Mouse (Mus musculus): ENCODE results near the gene Zfp648. TPM values are rescaled to one million over a fixed set of nuclear protein-coding genes. Genes with fewer than 3 reads are reported as not detected.

Gene Zfp648
- 0.27 TPM in 1 of 2 replicates, not detected in the other for total RNA-seq (2021)
- long read RNA-seq = 0 reads

- DNase-seq = no peak
Measured at GRCm38 (mm10) chr1:154200955-154201722, at the start of gene Zfp648. Zfp648 (plus strand) TSS chr1:154201187.

GRCm38 (mm10) chr1:154152539-154152938 is 48.4 kb upstream of the Zfp648 start:
- no peak for DNase-seq

GRCm38 (mm10) chr1:154153800-154154199 is 47.2 kb upstream of the Zfp648 start:
- DNase-seq = no peak

GRCm38 (mm10) chr1:154156177-154157062 is 44.6 kb upstream of the Zfp648 start:
- DNase-seq = no peak

- DNase-seq = no peak
Measured at GRCm38 (mm10) chr1:154157131-154157530, 43.9 kb upstream of the Zfp648 start.

GRCm38 (mm10) chr1:154167696-154168095 is 33.3 kb upstream of the Zfp648 start:
- no peak for DNase-seq

GRCm38 (mm10) chr1:154175334-154175733 is 25.7 kb upstream of the Zfp648 start:
- no peak for DNase-seq

- peak; percentile 15 for DNase-seq
Measured at GRCm38 (mm10) chr1:154177781-154178180, 23.2 kb upstream of the Zfp648 start.

- peak; percentile 33 for DNase-seq
Measured at GRCm38 (mm10) chr1:154178541-154179155, 22.3 kb upstream of the Zfp648 start.

GRCm38 (mm10) chr1:154180952-154181351 is 20.0 kb upstream of the Zfp648 start:
- DNase-seq = peak; percentile 67

- DNase-seq = no peak
Measured at GRCm38 (mm10) chr1:154182396-154183076, 18.5 kb upstream of the Zfp648 start.

- no peak for DNase-seq
Measured at GRCm38 (mm10) chr1:154183077-154183751, 17.8 kb upstream of the Zfp648 start.

GRCm38 (mm10) chr1:154188229-154188628 is 12.8 kb upstream of the Zfp648 start:
- no peak for DNase-seq

- no peak for DNase-seq
Measured at GRCm38 (mm10) chr1:154188631-154189030, 12.4 kb upstream of the Zfp648 start.

GRCm38 (mm10) chr1:154189842-154190530 is 11.0 kb upstream of the Zfp648 start:
- DNase-seq = peak; percentile 34

GRCm38 (mm10) chr1:154198896-154199295 is 2.1 kb upstream of the Zfp648 start:
- DNase-seq = no peak

GRCm38 (mm10) chr1:154202580-154202979 is 1.6 kb downstream of the Zfp648 start:
- peak; percentile 57 for DNase-seq

GRCm38 (mm10) chr1:154203386-154203785 is 2.4 kb downstream of the Zfp648 start:
- DNase-seq = no peak

- DNase-seq = no peak
Measured at GRCm38 (mm10) chr1:154204652-154205573, 3.9 kb downstream of the Zfp648 start.

GRCm38 (mm10) chr1:154219991-154220390 is 19.0 kb downstream of the Zfp648 start:
- no peak for DNase-seq

Measured in adrenal gland, postnatal 25 days (tissue).